Mouse (Mus musculus) testis, adult 2 months (tissue): Measurements from ENCODE around the gene Mlx. TPM values are rescaled to one million over a fixed set of nuclear protein-coding genes. Genes with fewer than 3 reads are reported as not detected.

ENCODE experiments used
- H3K27ac ChIP-seq: fragments of 200-500 bp; 2 replicates; pipeline ENCODE4 v1.5.1; 2012; ENCODE audit warnings: low read depth, low read length; ENCODE audit not compliant: control insufficient read depth, insufficient read depth
- H3K27me3 ChIP-seq: fragments of 200-500 bp; 2 replicates; pipeline ENCODE4 v1.6.1; 2012; ENCODE audit warnings: mild to moderate bottlenecking, low read length, moderate library complexity; ENCODE audit not compliant: control insufficient read depth, insufficient read depth
- H3K36me3 ChIP-seq: fragments of 200-500 bp; 2 replicates; pipeline ENCODE4 v1.6.1; 2012; ENCODE audit warnings: mild to moderate bottlenecking, low read length; ENCODE audit not compliant: control insufficient read depth, insufficient read depth
- H3K4me1 ChIP-seq: fragments of 200-500 bp; 2 replicates; pipeline ENCODE4 v1.6.1; 2012; ENCODE audit warnings: low read length; ENCODE audit not compliant: control insufficient read depth, insufficient read depth
- H3K4me3 ChIP-seq: fragments of 200-500 bp; 2 replicates; pipeline ENCODE4 v1.5.1; 2012; ENCODE audit warnings: low read depth, mild to moderate bottlenecking, low read length, moderate library complexity, mixed read lengths; ENCODE audit not compliant: control insufficient read depth
- CTCF ChIP-seq: fragments of 200-500 bp; IDR thresholded peaks from 2 replicates; pipeline ENCODE4 v1.5.1; 2012; ENCODE audit warnings: low read depth, mild to moderate bottlenecking, inconsistent platforms, low read length, moderate library complexity; ENCODE audit not compliant: control insufficient read depth, insufficient read depth, insufficient replicate concordance
- POLR2A ChIP-seq: fragments of 200-500 bp; IDR thresholded peaks from 2 replicates; pipeline ENCODE4 v1.6.1; 2012; ENCODE audit warnings: low read depth, mild to moderate bottlenecking, inconsistent platforms, low read length, moderate library complexity; ENCODE audit not compliant: control insufficient read depth
- polyA plus RNA-seq: library from polyadenylated mRNA; depleted of rRNA; stranded (reverse); fragments of >200 nt; gene quantifications from 2 replicates; pipeline ENCODE4 v1.2.3, GENCODE M21; 2012

Mlx gene
- polyA plus RNA-seq, 1 experiment, result 6.7 TPM

DNA sequence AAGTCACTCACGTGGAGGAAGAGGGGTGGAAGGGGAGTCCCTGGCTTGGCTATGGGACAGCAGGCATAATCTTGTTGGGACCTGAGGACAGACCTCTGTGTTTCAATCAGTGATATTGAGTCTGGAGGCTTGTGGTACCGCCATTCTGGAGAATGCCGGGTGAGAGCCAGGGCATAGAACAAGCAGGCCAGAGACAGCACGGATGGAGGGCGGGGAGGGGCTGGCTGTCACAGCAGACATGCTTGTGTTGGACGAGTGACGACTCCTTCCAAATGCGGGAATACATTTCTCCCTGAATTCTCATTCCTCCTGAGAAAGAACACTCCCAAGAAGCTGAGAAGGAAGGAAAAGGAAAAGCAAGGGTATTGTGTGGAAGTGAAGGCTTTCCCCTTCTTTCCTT lies 35.5 kb upstream of the Mlx start:
- Histone ChIP-seq H3K27me3 (no peaks in the 10 kb centered on the region), H3K4me3 (no peak overlapping the region), H3K4me1 (peaks cover 1% of the 10 kb centered on the region), H3K36me3 (no peaks in the 10 kb centered on the region), H3K27ac (no peak overlapping the region)
- TF ChIP-seq CTCF (no peak), POLR2A (no peak)

DNA sequence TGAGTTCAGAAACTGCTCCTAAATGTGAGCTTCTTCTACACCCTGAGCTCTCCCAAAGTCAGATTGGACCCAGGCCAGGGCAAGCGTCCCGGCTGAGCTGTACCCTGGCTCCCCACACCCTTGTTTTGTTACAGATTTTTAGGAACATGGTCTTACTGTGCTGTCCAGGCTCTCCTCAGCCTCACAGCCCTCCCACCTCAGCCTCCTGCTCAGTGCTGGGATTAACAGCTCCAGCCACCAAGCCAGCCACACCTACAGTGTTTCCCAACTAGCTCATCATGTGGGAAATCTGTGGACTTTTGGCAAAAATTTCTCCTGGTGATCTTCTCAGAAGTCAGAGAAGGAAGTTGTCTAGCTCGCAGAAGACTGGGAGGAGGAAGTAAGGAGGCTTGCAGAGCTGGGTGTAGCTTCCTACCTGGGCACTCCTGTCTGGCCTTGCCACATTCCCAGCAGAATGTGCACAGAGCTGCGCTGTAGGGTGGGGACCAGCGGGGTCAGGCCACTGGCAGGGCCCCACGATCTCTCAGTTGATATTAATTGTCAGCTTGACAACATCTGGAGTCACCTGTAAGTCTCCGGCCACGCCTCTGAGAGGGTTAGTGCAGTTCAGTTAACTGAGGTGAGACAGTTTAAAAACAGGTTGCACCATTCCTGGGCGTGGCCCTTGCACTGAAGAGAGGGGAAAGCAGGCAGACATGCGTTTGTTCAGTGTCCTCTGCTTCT lies 34.2 kb upstream of the Mlx start:
- TF ChIP-seq POLR2A (no peak), CTCF (no peak)
- Histone ChIP-seq H3K27ac (peak overlapping the region; percentile 16; the same call in 1 of the 2 replicates), H3K4me3 (no peak overlapping the region), H3K36me3 (no peaks in the 10 kb centered on the region), H3K27me3 (no peaks in the 10 kb centered on the region), H3K4me1 (peaks cover 3% of the 10 kb centered on the region)

DNA sequence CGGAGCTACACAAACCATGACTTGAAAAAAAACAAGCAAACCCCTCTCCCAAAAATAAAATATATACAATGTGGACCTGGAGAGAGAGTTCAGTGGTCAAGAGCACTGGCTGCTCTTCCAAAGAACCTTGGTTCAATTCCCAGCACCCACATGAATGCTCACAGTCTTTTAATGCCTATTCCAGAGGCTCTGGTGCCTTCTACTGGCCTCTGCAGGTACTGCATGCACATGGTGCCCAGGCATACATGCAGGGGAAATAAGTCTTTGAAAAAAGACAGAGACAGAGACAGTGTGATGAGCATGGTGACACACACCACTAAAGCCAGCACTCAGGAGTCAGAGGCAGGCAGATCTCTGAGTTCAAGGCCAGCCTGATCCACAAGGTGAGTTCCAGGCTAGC lies 33.1 kb upstream of the Mlx start:
- Histone ChIP-seq H3K36me3 (no peaks in the 10 kb centered on the region), H3K4me1 (peaks cover 8% of the 10 kb centered on the region), H3K27me3 (no peaks in the 10 kb centered on the region), H3K4me3 (no peak overlapping the region), H3K27ac (no peak overlapping the region)
- TF ChIP-seq POLR2A (no peak), CTCF (peak; percentile 52; the same call in 1 of the 2 replicates)

DNA sequence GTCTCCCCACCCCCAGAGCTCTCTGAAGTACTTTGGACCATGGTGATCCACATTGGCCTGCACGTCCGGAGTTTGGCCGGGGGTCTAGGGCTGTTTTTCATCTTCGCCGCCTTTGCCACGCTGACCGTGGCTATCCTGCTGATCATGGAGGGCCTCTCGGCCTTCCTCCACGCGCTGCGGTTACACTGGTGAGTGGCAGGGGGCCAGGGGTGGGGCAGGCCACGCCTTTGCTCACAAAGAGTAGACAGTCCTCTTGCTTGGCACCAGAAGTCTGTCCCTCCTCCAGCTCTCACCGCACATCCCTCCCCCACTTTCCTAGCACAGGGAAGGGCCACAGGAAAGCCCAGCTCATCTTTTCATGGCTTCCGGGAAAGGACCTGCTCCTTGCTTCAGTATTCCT lies 31.7 kb upstream of the Mlx start:
- no peak for TF ChIP-seq POLR2A
- no peak for TF ChIP-seq CTCF
- H3K27me3 ChIP-seq, result no peaks in the 10 kb centered on the region
- H3K27ac ChIP-seq, result no peak overlapping the region
- no peaks in the 10 kb centered on the region for H3K36me3 ChIP-seq
- peaks cover 10% of the 10 kb centered on the region for H3K4me1 ChIP-seq
- no peak overlapping the region for H3K4me3 ChIP-seq

DNA sequence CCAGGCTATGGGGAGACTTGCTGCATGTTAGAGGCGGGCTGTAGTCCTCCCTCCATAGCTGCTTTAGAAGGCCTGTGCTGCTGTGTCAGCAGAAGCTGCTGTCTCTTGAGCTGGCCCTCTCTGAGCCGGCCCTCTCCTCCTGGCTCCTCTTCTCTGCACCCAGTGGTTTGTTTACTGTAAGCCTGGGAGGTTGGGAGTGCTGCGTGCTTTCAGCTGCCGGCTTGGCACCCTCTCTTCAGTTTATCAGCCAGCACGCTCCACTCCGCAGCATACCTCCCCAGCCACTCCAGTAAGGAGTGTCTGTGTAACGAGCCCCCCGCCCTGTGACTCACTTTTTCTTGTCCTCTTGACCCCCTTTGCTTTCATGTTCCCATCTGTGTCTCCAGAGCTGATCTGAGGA lies 30.2 kb upstream of the Mlx start:
- TF ChIP-seq POLR2A, result peak; percentile 26; the same call in 1 of the 2 replicates
- no peak for TF ChIP-seq CTCF
- H3K27ac ChIP-seq, result peak overlapping the region; percentile 73
- H3K27me3 ChIP-seq, result no peaks in the 10 kb centered on the region
- H3K4me3 ChIP-seq, result no peak overlapping the region
- H3K4me1 ChIP-seq, result peaks cover 10% of the 10 kb centered on the region
- H3K36me3 ChIP-seq, result no peaks in the 10 kb centered on the region

DNA sequence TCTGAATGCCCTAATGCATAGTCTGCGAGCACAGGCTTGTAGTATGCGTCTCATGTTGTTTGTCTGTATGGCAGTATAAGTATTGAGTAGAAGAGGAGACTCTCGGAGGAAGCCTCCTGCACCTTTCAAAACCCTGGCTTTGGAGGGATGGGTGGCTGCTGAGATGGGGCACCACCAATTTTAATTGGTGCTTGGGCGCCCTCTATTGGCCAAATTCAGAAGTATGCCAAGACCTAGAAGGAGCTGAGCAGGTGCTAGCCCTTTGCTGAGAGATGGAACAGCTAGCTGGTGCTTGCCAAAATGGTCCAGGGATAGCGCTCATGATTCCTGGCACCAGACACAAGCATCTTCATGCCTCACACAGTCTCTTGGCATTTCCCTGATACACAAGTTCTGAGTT lies 29.2 kb upstream of the Mlx start:
- Histone ChIP-seq H3K4me3 (no peak overlapping the region), H3K27me3 (no peaks in the 10 kb centered on the region), H3K4me1 (peaks cover 11% of the 10 kb centered on the region), H3K36me3 (no peaks in the 10 kb centered on the region), H3K27ac (no peak overlapping the region)
- TF ChIP-seq POLR2A, result no peak
- TF ChIP-seq CTCF, result peak; percentile 58; the same call in 1 of the 2 replicates

DNA sequence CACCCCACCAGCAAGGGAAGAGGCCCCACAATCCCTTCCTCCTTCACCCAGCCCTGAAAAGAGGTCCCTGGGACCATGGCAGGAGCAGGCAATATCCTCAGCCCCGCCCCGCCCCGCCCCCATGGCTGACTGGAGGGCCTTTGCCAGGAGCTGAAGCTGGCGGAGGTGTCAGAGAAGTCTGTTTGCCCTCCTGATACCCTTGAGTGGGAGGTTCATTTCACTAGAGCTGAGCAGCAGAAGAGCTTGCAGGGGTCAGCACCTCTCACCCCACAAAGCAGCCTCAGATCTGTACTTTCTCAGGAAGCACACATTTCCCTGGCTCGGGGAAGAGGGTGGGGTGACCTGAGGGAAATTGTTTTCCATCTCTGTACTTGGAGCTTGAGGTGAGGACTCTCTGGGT lies 28.4 kb upstream of the Mlx start:
- no peak overlapping the region for H3K4me3 ChIP-seq
- no peaks in the 10 kb centered on the region for H3K36me3 ChIP-seq
- no peaks in the 10 kb centered on the region for H3K27me3 ChIP-seq
- TF ChIP-seq POLR2A, result no peak
- TF ChIP-seq CTCF, result no peak
- H3K27ac ChIP-seq, result peak overlapping the region; percentile 85
- H3K4me1 ChIP-seq, result peaks cover 14% of the 10 kb centered on the region

DNA sequence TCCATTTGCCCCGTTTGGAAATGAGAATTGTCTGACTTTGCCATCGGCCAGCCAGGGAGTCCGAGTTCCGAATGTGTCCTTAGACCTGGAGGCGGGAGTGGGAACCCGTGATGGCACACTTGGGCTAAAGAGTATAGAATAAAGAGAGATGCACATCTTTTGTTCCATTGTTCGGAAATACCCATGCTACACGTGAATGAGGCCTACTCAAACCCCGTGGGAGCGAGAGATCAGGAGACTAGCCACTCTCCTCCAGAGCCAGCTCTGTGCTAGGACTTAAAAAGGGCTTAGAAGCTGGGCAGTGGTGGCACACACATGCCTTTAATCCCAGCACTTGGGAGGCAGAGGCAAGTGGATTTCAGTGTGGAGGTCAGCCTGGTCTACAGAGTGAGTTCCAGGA lies 27.6 kb upstream of the Mlx start:
- H3K4me1 ChIP-seq, result peaks cover 14% of the 10 kb centered on the region
- H3K27me3 ChIP-seq, result no peaks in the 10 kb centered on the region
- no peak overlapping the region for H3K4me3 ChIP-seq
- H3K27ac ChIP-seq, result peak overlapping the region; percentile 85
- no peaks in the 10 kb centered on the region for H3K36me3 ChIP-seq
- TF ChIP-seq POLR2A (no peak), CTCF (no peak)
